Mouse (Mus musculus): ENCODE measurements around the gene Emd. TPM values are rescaled to one million over a fixed set of nuclear protein-coding genes. Genes with fewer than 3 reads are reported as not detected.
"Not testable (repeated sequence)": the region's sequence is repeated elsewhere in the genome, so short reads cannot be mapped to it uniquely, and the experiment has no call there.

The Emd gene
- total RNA-seq (2021) = 10 to 100 TPM; 31.2 to 34.0 TPM
- long read RNA-seq, experiment 1, partial matches to known transcripts = 4 of 6 reads
- long read RNA-seq, experiment 1, other reads (novel, unspliced or antisense) = 0 of 6 reads
- long read RNA-seq, experiment 2, partial matches to known transcripts = 3 of 10 reads
- long read RNA-seq, experiment 2, other reads (novel, unspliced or antisense) = 2 of 10 reads

DNA sequence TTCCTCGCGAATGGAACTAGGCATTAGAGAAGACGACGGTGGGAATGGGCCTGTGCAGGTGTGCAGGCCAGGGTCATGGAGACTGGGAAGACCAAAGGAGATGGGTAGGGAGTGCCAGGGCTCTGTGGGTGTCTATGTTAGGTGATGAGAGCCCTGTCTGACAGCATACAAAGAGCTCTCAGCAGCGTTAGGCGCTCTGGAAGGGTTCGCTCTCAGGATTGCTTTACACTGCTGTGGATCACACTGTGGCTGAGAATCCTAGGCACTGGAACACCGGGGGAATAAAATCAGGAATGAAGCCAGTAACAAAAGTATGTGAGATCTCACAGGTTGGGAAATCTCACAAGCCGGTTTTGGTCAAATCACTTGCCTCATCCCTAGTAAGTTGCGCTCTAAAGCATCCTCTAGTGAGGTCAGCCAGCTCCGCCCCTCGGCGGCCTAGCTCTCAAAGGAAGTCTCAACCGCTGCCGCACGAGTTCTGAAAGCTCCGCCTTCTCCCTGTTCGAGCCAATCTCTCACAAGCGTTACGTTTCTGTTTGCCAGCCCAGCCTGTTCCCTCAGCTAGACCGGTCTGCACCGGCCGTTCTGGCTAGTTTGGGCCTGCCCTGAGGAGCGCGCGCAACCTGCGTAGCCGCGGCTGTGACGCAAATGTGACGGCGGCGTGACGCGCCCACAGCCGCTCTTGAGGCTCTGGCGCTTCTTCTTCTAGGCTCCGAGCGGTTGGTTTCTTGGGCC lies at the start of gene Emd:
Gene Emd (plus strand): TSS at position 535 of the 735 bp plus-strand sequence.
- peak; percentile 50 to 72 for DNase-seq (ENCODE audit: low spot score in 2 of 2)

DNA sequence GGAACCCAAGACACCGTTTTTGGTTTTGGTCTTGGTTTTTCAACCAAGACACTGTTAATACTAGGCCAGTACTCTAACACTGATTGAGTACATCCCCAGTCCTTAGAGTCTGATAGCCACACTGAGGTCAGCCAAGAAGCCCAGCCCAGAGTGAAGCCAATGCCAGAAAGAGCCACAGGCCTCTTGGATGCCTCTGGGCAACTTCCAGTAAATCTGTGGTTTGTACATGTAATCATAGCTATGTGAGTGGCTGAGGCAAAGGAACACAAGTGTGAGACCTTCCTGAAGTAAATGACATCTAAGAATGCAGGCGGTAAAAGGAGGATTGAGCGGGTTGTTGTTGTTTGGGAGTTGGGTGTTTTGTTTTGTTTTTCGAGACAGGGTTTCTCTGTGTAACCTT lies 36.0 kb upstream of the Emd start:
- no peak for DNase-seq (ENCODE audit: low spot score in 2 of 2)

DNA sequence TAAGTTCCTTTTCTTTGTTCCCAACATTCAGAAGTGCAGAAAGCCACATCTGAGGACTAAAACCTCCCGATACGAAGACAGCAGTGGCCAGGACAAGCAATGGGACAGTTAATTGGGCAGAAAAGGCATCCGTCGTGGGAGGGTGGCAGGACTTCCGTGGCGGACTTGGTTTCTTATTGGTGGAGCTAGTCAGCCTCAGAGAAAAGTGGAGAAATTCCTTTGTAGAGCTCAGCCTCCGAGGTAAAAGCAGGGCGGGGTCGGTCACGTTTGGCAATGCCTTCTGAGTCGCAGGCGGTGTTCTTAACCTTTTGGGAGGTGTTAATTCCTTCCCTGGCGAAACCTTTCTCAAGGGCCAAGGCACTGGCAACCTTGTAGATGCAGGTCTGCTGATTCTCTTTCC lies 35.0 kb upstream of the Emd start:
- no peak for DNase-seq (ENCODE audit: low spot score in 2 of 2)

DNA sequence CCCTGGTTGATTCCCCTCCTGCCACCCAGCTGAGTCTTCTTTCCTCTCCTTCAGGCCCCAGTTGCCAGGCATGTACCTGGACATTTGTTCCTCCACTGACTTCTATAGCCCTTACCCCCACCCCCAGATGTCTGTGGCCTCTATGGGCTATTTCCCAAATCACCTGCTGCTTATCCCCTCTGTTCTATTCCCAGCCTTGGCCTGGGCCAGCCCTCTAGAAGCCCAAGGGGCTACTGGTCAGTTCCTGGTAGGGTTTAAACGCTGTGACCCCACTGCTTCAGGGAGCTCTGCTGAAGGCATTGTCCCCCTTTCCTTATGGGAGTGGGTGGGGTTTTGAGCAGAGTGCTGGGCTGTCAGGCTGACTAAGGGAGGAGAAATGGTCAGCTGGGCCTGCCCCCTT lies 34.4 kb upstream of the Emd start:
- DNase-seq (ENCODE audit: low spot score in 2 of 2) = not testable (repeated sequence)

DNA sequence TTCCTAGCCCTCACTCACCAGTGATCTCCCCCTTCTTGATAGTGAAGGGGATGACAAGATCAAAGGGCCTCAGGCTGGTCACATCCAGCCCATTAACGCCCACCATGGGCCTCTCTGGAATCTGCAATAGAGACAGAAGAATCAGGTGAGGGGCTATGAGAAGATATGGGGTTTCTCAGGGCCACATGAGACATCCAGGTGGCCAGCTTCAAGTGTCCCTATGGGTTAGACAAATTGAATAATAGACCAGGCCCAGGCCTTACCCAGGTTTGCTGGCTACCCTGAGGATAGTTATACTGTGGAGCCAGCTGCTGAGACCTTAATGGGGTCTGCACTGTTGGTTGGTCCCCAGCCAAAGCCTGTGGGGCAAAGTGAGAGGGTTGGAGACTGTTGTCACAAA lies 24.4 kb upstream of the Emd start:
- DNase-seq (ENCODE audit: low spot score in 2 of 2) = no peak

DNA sequence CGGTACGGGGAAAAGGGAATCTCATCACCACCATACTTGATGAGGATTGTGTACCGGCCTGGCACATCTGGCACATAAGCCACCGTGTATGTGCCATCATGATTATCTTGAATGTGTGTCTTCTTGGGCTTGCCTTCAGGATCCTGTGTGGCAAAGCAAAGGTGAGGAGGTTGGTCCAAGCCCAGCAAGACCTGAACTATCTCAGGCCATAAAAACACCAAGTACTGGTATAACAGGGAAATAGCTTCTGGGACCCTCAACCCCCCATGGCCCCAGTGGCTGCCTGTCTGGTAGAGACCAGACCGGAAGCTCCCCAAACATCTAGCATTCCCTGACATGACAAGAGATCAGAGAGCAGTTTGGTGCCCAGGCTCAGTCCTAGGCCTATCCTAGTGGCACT lies 21.3 kb upstream of the Emd start:
- no peak for DNase-seq (ENCODE audit: low spot score in 2 of 2)

DNA sequence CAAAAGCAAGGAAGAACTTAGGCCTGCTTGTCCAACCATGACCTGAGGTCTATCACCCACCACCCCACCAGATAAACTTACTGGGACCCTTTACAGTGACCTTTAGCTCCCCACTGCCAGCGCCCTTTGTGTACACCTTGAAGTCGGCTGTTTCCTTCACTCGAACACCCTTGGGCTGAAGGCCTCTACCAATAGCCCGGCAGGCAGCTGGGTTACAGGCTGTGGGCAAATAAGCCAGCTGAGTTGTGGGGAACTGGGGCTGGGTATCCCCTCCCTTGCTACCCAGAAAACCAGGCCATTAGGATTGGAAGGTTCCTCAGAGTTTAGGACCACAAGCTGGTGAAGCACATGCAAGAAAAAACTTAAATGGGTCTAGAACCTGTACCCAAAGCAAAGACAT lies 14.2 kb upstream of the Emd start:
- no peak for DNase-seq (ENCODE audit: low spot score in 2 of 2)

DNA sequence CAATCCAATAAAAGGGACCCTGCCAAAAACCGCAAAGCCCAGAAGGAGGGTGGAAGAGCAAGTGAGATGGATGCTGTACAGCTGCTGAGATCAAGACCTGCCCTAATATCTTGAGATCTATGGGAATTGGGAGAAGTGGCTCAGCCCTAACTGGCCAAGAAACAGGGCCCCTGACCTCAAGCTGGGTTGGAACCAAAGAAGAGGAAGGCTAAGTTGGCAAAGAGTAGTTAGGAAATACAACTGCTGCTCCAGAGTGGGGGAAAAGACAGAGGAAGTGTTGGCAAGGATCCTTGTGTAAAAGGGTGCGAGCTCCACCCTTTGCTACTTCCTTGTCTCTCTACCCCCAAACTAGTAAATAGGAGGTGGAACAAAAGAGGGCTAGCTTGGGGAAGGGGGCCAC lies 11.1 kb upstream of the Emd start:
- DNase-seq (ENCODE audit: low spot score in 2 of 2) = no peak

DNA sequence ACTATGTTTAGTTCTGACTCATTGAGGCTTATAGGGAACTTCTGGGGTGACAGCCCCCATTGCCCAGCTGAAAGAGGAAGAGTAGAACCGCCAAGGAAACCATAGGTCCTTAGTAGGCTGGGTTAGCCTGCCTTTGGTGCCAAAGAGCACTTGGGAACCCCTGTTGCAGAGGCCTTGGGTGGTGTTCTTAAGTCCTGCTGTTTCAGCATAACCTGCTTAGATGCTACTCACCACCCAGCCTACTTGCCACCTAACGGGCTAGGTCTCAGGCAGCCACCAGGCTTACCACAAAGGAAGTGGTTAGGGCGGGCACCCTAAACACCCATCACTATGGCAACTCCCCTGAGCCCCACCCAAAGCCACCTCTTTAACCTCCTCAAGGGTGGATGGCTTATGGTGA lies 10.7 kb upstream of the Emd start:
- no peak for DNase-seq (ENCODE audit: low spot score in 2 of 2)

DNA sequence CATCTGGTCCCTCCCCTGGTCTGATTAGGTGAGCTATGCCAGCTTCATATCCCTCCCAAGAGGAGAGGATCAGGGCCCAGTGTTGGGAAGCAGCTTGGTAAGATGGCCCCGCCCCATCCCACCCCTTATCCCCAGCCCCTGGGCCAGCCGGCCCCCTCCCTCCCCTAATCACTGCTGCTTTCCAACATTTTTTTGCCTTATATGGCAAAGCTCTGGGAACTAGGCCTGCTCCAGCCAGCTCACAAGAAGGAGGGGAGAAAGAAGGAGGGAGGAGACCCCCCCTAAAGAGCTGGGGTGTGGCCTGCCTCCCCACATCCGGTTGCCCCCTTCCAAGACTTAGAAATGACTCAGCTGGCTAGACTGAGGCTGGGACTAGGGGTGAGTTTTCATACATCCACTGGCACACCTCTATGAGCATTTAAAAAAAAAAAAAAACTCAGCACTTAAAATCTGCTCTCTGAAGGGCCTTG lies 9.8 kb upstream of the Emd start:
- DNase-seq (ENCODE audit: low spot score in 2 of 2) = peak in 1 of 2 experiments; percentile 42

DNA sequence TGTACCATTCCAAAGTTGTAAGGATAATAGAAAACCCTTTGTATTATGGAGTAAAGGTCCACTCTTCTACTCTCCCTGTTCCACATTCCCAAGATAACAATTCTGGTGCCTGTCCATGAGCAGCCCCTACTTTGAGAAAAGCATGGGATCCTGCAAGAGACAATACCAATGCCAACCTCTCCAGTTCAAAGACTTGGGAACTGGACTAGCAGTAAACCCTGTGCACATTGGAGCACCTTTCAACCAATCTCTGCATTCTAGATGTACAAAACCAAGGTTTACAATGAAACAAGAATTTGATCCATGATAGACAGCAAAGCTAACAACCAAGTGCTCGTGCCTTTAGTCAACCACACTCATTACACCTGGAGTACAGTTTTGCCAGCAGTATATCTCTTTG lies 9.4 kb upstream of the Emd start:
- DNase-seq (ENCODE audit: low spot score in 2 of 2) = no peak

DNA sequence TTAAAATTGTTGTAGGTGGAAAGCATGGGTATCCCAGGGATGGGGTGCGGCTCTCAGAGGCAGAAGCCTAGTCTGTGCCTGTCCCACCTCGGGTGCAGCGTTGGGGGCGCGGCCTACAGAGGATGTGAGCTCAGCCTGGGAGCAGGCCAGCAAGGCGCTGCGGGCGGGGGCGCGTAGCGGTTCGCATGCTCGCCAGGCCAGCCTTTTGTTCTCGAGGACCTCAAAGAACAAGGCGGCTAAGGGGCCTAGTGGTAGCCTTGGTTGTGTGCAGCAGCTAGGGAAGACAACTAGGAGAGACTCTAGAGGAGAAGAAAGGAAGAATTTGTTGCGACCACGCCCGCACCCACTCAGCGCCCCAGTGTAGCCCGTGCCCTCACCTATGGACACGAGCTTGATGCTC lies 8.8 kb upstream of the Emd start:
- peak; percentile 74 to 86 for DNase-seq (ENCODE audit: low spot score in 2 of 2)

DNA sequence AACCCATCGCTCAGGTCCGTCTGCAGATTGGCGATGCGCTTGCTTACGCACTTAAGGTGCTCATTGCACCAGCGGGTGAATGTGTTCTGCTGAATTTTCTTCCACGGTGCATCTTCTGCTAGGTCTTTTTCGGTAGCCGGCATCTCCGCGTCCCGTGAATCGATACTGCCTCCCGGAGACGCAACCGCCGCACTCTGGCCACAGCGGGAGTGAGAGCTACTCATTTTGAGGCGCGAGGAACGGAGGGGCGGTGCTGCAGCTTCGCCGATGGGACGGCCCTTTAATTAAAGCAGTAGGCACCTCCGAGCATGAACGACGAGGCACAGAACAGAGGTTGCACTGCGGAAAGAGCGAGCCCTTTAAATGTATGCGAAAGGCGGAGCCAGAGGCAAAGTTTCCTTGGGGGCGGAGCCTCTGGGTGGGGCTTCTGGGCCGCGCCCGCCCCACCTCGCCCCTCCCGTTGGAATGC lies 8.2 kb upstream of the Emd start:
- DNase-seq (ENCODE audit: low spot score in 2 of 2) = peak; percentile 61 to 80

DNA sequence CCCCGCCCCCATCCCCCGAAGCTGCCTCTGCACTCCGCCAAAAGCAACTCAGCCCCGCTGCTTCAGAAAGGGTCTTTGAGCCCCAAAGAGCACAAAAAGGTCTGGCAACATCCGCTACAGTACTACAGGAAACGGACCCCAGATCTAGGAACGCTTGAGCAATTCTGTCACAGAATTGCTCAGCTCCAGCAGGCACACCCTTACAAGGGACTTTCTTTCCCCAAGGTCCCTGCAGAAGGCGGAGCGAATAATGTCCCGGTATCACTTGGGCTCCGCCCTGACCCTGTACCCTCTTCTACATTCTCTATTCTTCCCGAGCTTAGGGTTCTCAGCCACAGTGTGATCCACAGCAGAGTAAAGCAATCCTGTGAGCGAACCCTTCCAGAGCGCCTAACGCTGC lies 7.8 kb upstream of the Emd start:
- no peak for DNase-seq (ENCODE audit: low spot score in 2 of 2)

DNA sequence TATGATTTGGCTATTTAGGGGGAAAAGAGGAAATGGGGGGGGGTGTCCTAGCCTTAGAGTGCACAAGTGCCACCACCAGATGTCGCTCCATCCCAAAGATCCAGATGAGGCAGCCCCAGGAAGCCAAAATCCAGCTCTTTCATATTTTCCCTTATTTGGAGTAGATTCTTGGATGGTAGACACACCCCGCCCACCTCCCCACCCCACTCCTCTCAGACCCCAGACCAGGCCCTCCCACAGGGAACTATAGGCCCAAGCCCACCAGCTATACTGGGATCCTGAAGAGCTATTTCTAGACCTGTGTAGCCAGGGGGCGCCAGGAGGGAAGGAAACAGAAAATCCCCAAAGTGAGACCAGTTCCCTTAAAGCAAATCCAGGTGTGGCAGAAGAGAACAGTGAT lies 5.8 kb upstream of the Emd start:
- DNase-seq (ENCODE audit: low spot score in 2 of 2) = peak in 1 of 2 experiments; percentile 51

DNA sequence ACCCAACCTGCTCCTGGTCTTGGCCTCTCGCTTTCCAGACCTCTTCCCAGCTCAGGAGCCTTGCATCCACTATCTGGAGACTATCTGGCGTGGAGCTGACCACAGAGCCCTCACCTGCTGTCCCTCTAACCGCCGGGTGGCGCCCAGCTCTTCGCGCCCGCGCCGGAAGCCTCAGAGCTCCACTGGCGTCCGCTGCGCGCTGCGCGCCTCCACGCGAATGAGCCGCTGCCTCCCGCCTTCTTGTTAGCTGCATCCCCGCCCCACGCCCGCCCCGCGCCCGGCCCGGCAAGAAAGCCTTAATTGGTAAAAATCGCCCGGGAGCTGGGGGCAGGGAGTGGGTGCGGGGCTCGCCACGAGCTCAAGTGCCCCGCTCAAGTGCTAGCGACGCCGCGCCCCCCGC lies 4.9 kb upstream of the Emd start, which contains the start of gene Flna:
Gene Flna (minus strand): TSS at position 206 of the 400 bp plus-strand sequence.
- DNase-seq (ENCODE audit: low spot score in 2 of 2) = peak; percentile 53 to 63

DNA sequence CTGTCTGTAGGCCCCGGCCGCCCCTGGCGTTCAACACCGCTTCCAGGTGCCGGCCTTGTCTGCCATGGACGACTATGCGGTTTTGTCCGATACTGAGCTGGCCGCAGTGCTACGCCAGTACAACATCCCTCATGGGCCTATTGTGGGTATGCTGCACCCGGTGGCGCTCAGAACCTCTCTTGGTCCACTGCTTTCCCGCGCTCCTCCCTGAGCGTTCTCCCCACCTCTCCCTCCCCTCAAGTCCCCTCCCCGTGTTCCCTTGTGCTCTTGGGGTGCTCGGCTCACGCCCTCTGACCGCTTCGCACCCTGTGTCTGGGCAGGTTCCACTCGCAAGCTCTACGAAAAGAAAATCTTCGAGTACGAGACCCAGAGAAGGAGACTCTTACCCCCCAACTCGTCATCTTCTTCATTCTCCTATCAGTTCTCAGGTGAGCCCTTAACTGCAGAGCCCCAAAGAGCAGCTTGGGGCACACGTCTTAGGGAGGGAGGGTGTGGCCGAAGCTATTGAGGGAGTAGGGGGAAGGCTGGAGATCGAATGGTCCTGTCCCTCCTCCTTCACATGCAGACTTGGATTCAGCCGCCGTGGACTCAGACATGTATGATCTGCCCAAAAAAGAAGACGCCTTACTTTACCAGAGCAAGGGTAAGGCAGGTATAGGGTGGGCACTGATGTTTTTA lies 540 bp downstream of the Emd start:
- no peak for DNase-seq (ENCODE audit: low spot score in 2 of 2)

DNA sequence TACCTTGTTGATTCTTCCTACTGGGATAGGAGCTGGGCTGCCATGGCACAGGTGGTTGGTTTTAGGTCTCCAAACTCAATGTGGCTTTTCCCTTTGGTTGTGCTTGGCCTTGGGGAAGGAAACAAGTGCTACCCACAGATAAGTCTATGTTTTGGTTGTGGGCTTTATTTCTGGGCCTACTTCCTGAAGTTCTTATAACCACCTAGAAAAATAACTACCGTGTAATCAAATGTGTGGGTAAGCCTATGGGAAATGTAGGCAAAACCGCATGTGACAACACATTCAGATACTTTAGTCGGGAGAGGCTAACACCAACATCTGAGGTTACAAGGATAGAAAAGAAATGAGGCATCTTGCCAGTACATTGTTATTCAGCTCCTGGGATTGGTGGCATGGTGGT lies 3.3 kb downstream of the Emd start:
- no peak for DNase-seq (ENCODE audit: low spot score in 2 of 2)

DNA sequence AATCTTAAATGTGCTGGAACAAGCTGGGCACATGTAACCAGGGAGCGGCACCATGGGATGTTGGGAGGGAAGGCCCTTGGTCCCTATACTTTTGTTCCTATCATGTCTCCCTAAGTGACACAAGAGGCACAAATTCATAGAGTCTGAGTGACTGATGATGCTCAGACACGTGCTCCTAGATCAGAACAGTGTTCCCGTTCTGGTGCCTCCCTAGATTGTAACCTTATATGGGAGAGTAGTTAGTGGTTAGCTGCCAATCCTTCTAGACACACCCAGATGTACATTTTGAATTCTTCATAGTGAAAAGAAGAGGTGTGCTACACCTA lies 15.2 kb downstream of the Emd start:
- no peak for DNase-seq (ENCODE audit: low spot score in 2 of 2)

DNA sequence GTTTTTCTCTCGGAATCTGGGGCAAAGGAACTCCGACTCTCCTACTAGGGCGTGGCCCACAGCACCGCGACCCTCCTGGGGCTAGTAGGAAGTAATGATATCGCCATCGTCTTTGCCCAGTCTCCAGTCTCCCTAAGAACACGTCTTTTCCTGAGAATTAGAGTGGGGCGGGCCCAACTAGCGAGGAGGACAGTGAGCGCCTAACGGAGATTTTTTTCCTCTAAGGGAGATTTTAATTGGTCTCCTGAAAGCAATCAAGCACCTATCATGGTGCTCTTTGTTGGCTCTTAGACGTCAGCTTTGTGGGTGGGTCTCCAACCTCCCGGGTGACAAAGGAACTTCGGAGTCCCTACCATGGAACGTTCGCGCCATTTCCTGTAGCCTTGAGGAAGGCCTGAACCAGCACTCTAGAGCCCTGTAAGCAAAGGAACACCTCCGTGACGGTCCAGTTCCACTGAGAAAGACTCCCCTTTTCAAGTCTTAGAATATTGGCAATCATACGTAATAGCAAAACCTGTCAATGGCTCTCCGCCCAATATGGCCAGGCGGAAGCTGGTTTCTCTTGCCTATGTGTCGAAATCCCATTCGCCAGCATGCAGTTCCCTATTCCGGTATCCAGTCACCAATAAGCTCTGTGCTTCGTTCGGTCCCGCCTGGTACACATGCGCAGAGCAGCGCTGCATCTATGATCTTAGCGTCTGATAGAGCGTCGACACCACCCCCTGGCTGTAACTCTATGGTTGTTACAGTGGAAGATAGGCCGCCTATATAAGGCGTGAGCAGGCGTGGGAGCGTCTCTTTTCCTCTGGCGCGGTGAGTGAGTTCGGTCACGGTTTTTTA lies 15.8 kb downstream of the Emd start, which contains the start of gene Rpl10:
Gene Rpl10 (plus strand): TSS at position 751 of the 840 bp plus-strand sequence.
- peak; percentile 70 to 83 for DNase-seq (ENCODE audit: low spot score in 2 of 2)

DNA sequence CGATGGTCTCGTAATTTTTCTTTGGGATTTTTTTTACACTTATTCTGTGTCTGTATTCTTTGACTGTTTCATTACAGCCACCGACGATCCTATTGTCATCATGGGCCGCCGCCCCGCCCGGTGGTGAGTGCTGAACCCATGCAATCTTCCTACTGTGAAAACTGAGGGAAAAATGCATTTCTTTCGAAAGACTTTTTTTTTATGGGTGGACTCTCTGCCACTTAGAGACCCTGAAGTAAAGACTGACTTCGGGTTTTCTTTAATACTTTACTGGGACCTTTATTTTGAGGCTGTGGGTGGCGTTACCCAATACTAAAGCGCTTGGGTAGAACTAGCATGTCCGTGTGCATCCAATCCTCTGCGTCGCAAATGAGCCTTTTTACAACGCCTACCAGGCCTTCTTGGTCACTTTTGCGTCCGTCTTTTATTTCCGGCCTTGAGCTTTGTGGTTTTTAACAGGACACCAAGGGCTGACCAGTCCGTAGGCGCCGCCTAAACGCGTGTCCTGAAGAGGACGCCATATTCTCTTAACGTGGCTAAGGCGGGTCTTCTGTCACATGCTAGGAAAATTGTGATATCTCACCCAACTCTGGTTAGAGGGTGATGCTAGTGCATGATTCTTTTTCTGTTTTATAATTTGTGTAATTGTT lies 16.5 kb downstream of the Emd start:
- peak in 1 of 2 experiments; percentile 29 for DNase-seq (ENCODE audit: low spot score in 2 of 2)

Data from gastrocnemius, postnatal 4 days (tissue).